Mouse (Mus musculus) gastrocnemius, adult 2 months (tissue): Measurements from ENCODE around the gene Cnst. TPM values are rescaled to one million over a fixed set of nuclear protein-coding genes. Genes with fewer than 3 reads are reported as not detected.

Experiments used
- DNase-seq: peaks from one replicate; pipeline ENCODE4 v3.0.0; 2022
- H3K27ac ChIP-seq: fragments of 200-600 bp; 2 replicates; pipeline ENCODE4 v1.8.1; 2022; ENCODE audit warnings: mild to moderate bottlenecking
- H3K4me3 ChIP-seq: fragments of 200-600 bp; 2 replicates; pipeline ENCODE4 v1.8.1; 2022; ENCODE audit warnings: mild to moderate bottlenecking, moderate library complexity
- CTCF ChIP-seq: fragments of 200-600 bp; IDR thresholded peaks from 2 replicates; pipeline ENCODE4 v1.8.1; 2022; ENCODE audit warnings: antibody characterized with exemption, mild to moderate bottlenecking, moderate library complexity
- intact Hi-C: fragments of 180-260 bp; cut with DNase I; formaldehyde crosslinking; loops from one replicate; pipeline ENCODE4 v1.15.1; 2025
- total RNA-seq, 2 experiments: library from RNA; stranded (reverse); gene quantifications; 2 replicates each; pipeline ENCODE4 v1.2.3; 2021

Cnst gene
- total RNA-seq, 2 experiments from 2014 or later, result 34.7 to 40.0 TPM

DNA sequence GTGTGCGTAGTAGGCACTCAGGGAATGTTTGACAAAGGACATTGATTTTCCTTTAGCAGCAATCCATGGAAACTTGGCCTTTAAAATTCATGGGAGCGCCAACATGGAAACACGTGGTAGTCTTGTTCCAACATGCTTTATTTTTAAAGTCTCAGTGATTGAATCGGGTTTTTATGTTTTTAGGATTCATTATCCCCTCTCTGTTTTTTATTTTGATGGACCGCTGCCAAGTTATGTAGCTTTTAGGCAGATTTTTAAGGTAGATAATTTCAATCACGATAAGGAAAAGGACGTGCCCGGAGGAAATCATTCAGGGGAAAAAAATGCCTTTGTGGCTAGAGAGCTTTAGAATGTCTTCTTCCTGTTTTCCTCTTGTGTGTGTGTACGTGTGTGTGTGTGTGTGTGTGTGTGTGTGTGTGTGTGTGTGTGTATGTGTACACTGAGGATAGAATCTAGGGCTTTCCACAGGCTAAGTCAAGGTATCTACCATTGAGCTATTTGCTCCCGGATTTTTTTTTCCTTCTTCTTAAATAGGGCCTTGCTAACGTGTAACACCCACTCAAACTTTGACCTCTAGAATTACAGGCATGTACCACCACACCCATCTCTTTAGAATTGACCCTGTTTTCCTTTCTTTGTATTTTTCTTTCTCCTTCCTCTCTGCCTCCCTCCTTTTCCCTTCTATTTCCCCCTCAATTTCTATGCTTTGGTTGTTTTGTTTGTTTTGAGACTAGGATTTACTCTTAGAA lies 13.4 kb downstream of the Cnst start:
- intact Hi-C loops, result no loop called here
- peak overlapping the region; percentile 88 for H3K27ac ChIP-seq
- no peak for TF ChIP-seq CTCF

DNA sequence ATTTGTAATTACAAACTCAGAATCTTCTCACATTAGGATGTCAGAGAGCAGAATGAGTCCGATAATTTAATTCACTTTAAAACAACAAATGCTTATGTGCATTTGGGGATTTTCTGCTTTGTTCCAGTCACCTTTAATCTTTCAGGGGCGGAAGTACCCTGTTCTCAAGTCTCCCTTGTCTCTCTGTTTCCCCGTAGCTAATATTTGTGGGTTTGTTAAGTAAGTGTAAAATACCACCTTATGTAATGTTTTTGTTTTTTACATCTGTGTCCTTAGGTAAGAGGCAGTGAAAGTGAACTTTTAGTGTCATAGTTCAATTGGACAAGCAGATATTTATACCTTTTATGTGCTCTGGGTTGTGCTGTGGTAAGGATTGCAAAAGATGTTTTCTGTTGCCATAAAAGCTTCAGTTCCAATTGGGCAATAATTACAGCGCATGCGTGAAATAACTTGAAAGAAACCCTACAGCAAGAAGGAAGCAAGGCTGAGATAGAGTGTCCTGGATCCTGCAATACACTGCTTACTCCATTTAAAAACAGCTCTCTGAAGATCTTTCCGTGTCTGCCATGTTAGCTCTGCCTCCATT lies 14.8 kb downstream of the Cnst start:
- peak overlapping the region; percentile 88 for H3K27ac ChIP-seq

More for the DNA sequence above, 13.4 kb downstream of the Cnst start:
- no peak overlapping the region for H3K4me3 ChIP-seq
- DNase-seq, result no peak

GRCm38 (mm10) chr1:179563211-179563610 lies 17.0 kb downstream of the Cnst start:
- Histone ChIP-seq H3K27ac (peak overlapping the region; percentile 88), H3K4me3 (no peak overlapping the region)
- TF ChIP-seq CTCF, result no peak
- intact Hi-C loops, result no loop called here
- no peak for DNase-seq

More for the DNA sequence above, 14.8 kb downstream of the Cnst start:
- DNase-seq, result no peak
- no peak overlapping the region for H3K4me3 ChIP-seq
- intact Hi-C loops, result no loop called here
- TF ChIP-seq CTCF, result no peak

- peak; percentile 71 for DNase-seq
- H3K4me3 ChIP-seq, result peak overlapping the region; percentile 30; the same call in 1 of the 2 replicates
- TF ChIP-seq CTCF, result no peak; the same call in 1 of the 2 replicates
- intact Hi-C loops, result no loop called here
- peak overlapping the region; percentile 88 for H3K27ac ChIP-seq
These were observed 17.8 kb downstream of the Cnst start for GRCm38 (mm10) chr1:179563926-179564325.

DNA sequence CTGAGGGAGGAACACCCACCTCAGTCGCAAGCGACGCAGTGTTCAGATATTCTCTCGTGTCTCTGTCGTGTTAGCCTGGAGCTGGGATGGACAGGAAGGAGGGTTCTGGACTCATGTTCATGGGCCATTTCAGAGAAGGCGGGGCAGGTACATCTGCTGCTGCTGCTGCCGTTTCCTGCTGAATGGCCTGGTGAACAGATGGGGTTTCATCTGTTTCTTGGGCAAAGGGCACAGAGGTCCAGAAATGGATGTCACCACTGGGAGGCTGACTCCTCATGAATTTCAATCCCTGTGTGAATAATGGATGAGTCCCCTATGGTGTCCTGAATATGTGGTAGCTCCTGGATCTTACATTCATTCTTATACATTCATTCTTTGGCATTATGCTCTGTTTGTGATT lies 21.4 kb downstream of the Cnst start:
- peak; percentile 9; the same call in 1 of the 2 replicates for TF ChIP-seq CTCF
- peak overlapping the region; percentile 15; the same call in 1 of the 2 replicates for H3K4me3 ChIP-seq
- intact Hi-C loops, result no loop called here
- DNase-seq, result peak; percentile 53
- H3K27ac ChIP-seq, result peak overlapping the region; percentile 84

- intact Hi-C loops, result no loop called here
- H3K4me3 ChIP-seq, result peak overlapping the region; percentile 23; the same call in 1 of the 2 replicates
- no peak for TF ChIP-seq CTCF
- peak overlapping the region; percentile 84 for H3K27ac ChIP-seq
- DNase-seq, result no peak
These were observed 22.7 kb downstream of the Cnst start for GRCm38 (mm10) chr1:179568690-179569398.

DNA sequence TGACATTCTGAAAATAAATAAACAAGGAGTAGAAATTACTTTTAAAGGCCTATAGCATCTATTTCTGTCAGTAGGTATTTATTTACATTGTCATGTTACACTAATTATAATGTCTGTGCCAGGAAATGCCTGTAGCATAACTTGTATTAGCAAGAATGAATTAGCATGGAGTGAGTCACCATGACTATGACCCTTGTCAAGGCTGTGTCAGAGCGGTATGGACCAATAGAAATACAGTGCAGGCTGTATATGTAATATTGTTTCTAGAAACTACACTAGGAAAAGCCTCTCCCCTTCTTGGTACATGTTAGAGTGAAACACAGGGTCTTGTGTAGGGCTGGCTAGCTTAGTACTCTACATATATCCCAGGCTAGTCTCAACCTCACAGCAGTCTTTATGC lies 24.3 kb downstream of the Cnst start:
- no peak for TF ChIP-seq CTCF
- Histone ChIP-seq H3K4me3 (no peak overlapping the region), H3K27ac (peak overlapping the region; percentile 84)
- no peak for DNase-seq
- intact Hi-C loops, result no loop called here

- Histone ChIP-seq H3K4me3 (no peak overlapping the region), H3K27ac (peak overlapping the region; percentile 20)
- intact Hi-C loops, result loop anchor here (2.0 kb wide), 1 partner anchor 33 kb away; no protein-coding TSS in a partner anchor
- DNase-seq, result no peak
- TF ChIP-seq CTCF, result no peak
These were observed 25.5 kb downstream of the Cnst start for GRCm38 (mm10) chr1:179571686-179572085.

DNA sequence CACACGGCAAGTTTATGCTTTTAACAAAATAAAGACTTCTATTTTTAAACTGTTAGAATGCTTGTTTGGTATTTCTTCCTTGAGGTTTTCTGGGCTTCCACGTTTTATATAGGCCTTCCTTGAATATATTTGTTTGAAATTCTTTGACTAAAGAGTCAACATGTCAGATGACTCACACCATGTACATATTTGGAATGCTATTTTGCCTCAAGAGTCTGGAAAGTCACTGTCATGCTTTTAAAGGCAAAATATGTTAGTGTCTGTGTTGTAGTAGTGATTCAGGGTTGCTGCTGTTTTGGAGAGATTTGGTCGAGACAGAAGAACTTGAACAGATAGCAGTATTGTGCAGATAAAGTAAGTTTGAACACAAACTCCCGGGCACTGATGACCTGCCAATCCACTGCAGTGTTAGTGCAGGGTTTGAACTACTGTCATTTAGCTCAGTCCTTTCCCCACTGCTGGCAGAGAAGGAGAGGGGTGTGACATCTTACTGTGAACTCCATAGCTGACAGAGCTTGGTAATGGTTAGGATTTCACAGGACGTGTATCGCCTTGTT lies 27.6 kb downstream of the Cnst start:
- intact Hi-C loops, result loop anchor here (2.0 kb wide), 1 partner anchor 31 kb away; no protein-coding TSS in a partner anchor
- no peak for DNase-seq
- Histone ChIP-seq H3K4me3 (no peak overlapping the region), H3K27ac (peak overlapping the region; percentile 39; the same call in 1 of the 2 replicates)
- no peak for TF ChIP-seq CTCF

- TF ChIP-seq CTCF, result no peak
- Histone ChIP-seq H3K4me3 (no peak overlapping the region), H3K27ac (0 out of 2 replicates have a peak overlapping the region, but pooled peaks have one; percentile 12)
- no peak for DNase-seq
- intact Hi-C loops, result no loop called here
These were observed 32.5 kb downstream of the Cnst start for GRCm38 (mm10) chr1:179578625-179579024.

DNA sequence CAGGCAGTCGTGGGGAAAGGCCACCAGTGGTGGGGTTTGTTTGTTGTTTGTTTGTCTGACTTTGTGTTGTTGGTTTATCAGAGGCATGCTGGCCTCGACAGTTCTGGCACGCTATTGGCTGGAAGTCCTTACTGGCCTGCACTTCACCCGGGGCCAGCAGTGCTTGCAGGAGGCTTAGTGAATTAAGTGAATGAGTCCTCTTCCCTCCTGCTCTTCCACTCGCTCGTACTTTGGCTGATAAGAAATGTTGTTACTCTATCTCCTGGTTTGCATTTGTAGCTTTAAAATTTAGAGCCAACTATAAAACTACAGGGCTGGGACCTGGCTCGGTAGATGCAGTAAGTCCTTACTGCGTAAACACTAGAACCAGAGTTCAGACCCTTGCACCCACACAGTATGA lies 34.0 kb downstream of the Cnst start:
- DNase-seq, result no peak

DNA sequence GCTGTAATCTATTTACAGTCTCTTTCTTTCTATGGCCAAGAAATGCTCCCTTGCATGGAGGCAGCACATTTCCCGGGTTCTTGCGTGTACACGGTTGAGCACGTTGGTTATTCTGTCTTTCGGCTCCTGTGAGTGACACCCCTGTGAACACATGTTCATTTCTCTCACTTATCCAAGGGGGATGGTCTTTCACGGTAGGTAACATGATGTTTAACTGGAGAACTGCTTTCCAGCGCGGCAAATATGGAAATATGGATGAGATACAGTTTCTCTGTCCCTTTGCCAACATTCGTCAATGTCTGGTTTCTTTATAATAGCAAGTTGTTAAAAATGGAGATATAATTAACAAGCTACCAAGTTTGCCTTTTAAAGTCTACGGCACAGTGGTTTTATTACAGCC lies 35.3 kb downstream of the Cnst start:
- no peak for DNase-seq
- peak overlapping the region; percentile 87 for H3K27ac ChIP-seq
- intact Hi-C loops, result no loop called here
- no peak for TF ChIP-seq CTCF
- H3K4me3 ChIP-seq, result peak overlapping the region; percentile 60

More for the DNA sequence above, 34.0 kb downstream of the Cnst start:
- TF ChIP-seq CTCF, result no peak
- H3K27ac ChIP-seq, result peak overlapping the region; percentile 87
- intact Hi-C loops, result no loop called here
- H3K4me3 ChIP-seq, result no peak overlapping the region
